19 mouse cellular contexts compared by ENCODE assay signal in genomic region chr1:90210761-90211160, GRCm38 (mm10). TPM values are rescaled to one million over a fixed set of nuclear protein-coding genes. Genes with fewer than 3 reads are reported as not detected.
DNase-seq lines count a peak whose midpoint lies in the region; ATAC-seq and TF ChIP-seq lines count a peak whose summit lies in the region.
"Had no signal": no experiment of that assay in that cellular context is flagged by ENCODE, and none has a peak within 500 bp of the region (broad histone marks: within the 10 kb centered on the region; RNA-seq: fewer than 3 reads in every experiment).

No protein-coding gene starts in this region.

- no peaks in the 10 kb centered on the region for H3K9me3 ChIP-seq in embryonic facial prominence, embryonic 13.5 days
- H3K9me3 ChIP-seq in embryonic facial prominence, embryonic 10.5 days: no peaks in the 10 kb centered on the region
- H3K9me3 ChIP-seq in heart, embryonic 15.5 days (replicated peaks): no peaks in the 10 kb centered on the region
- no peaks in the 10 kb centered on the region for H3K9me3 ChIP-seq in heart, embryonic 10.5 days
- no peaks in the 10 kb centered on the region for H3K9me3 ChIP-seq in forebrain, embryonic 16.5 days (ENCODE audit: control insufficient read depth, low read length)
- H3K9me3 ChIP-seq: embryonic facial prominence, embryonic 12.5 days; limb, embryonic 13.5 days; midbrain, embryonic 15.5 days had no signal

- H3K9ac ChIP-seq in embryonic facial prominence, embryonic 13.5 days: no peak overlapping the region
- H3K9ac ChIP-seq in heart, embryonic 15.5 days: no peak overlapping the region
- no peak overlapping the region for H3K9ac ChIP-seq in forebrain, embryonic 16.5 days (replicated peaks; ENCODE audit: low read depth, low read length)
- H3K9ac ChIP-seq: embryonic facial prominence, embryonic 12.5 days; limb, embryonic 13.5 days; liver, postnatal 0 days; midbrain, embryonic 15.5 days had no signal

- no peak for DNase-seq in embryonic facial prominence, embryonic 10.5 days (ENCODE audit: low spot score)
- no peak for DNase-seq in heart, embryonic 10.5 days (ENCODE audit: low spot score)
- DNase-seq in left cerebral cortex, postnatal 4 days: peak; percentile 75
- no peak for DNase-seq in left cerebral cortex, adult 2 months (ENCODE audit: extremely low spot score in 1 of 2, low spot score in 2 of 2)
- DNase-seq: gastrocnemius, postnatal 10 days; heart, postnatal 14 days; liver, postnatal 0 days; lung, postnatal 36 days; right cerebral cortex, postnatal 4 days; thymus, postnatal 4 days had no signal

- H3K4me1 ChIP-seq in embryonic facial prominence, embryonic 13.5 days: peaks cover 79% of the 10 kb centered on the region
- H3K4me1 ChIP-seq in embryonic facial prominence, embryonic 10.5 days: peaks cover 66% of the 10 kb centered on the region
- peaks cover 36% of the 10 kb centered on the region for H3K4me1 ChIP-seq in heart, embryonic 15.5 days (replicated peaks)
- peaks cover 33% of the 10 kb centered on the region for H3K4me1 ChIP-seq in heart, embryonic 10.5 days
- peaks cover 44% of the 10 kb centered on the region for H3K4me1 ChIP-seq in forebrain, embryonic 16.5 days (replicated peaks; ENCODE audit: control insufficient read depth, insufficient read depth, low read length)

- WGBS in embryonic facial prominence, embryonic 13.5 days: 75% methylated on average over 4 of the region's 4 CpGs
- 93% methylated on average over 4 of the region's 4 CpGs for whole genome bisulfite sequencing in embryonic facial prominence, embryonic 10.5 days
- WGBS in heart, embryonic 15.5 days: 75% methylated on average over 4 of the region's 4 CpGs
- 79% methylated on average over 4 of the region's 4 CpGs for WGBS in heart, embryonic 10.5 days
- WGBS in forebrain, embryonic 16.5 days: 19% methylated on average over 4 of the region's 4 CpGs

- H3K27ac ChIP-seq in embryonic facial prominence, embryonic 13.5 days: no peak overlapping the region
- no peak overlapping the region for H3K27ac ChIP-seq in embryonic facial prominence, embryonic 10.5 days (replicated peaks)
- H3K27ac ChIP-seq in heart, embryonic 15.5 days: no peak overlapping the region
- H3K27ac ChIP-seq in heart, embryonic 10.5 days: no peak overlapping the region
- H3K27ac ChIP-seq in left cerebral cortex, adult 2 months: no peak overlapping the region
- H3K27ac ChIP-seq in forebrain, embryonic 16.5 days (ENCODE audit: low read length): no peak overlapping the region; the same call in 1 of the 2 replicates
- H3K27ac ChIP-seq: embryonic facial prominence, embryonic 12.5 days; limb, embryonic 13.5 days; midbrain, embryonic 15.5 days had no signal

- no peak for TF ChIP-seq CTCF in left cerebral cortex, adult 2 months (IDR thresholded peaks at IDR 0.05)

- H3K4me3 ChIP-seq in embryonic facial prominence, embryonic 13.5 days: no peak overlapping the region
- H3K4me3 ChIP-seq in embryonic facial prominence, embryonic 10.5 days: no peak overlapping the region
- H3K4me3 ChIP-seq in heart, embryonic 15.5 days: no peak overlapping the region
- H3K4me3 ChIP-seq in heart, embryonic 10.5 days: no peak overlapping the region
- H3K4me3 ChIP-seq in left cerebral cortex, adult 2 months: no peak overlapping the region
- peak overlapping the region; percentile 3; the same call in 1 of the 2 replicates for H3K4me3 ChIP-seq in forebrain, embryonic 16.5 days (replicated peaks; ENCODE audit: low read length)
- H3K4me3 ChIP-seq: embryonic facial prominence, embryonic 12.5 days; limb, embryonic 13.5 days; midbrain, embryonic 15.5 days had no signal

- H3K4me2 ChIP-seq in embryonic facial prominence, embryonic 13.5 days: peak overlapping the region; percentile 77
- 0 out of 2 replicates have a peak overlapping the region, but pooled peaks have one; percentile 3 for H3K4me2 ChIP-seq in heart, embryonic 15.5 days
- H3K4me2 ChIP-seq in forebrain, embryonic 16.5 days (ENCODE audit: low read length): peak overlapping the region; percentile 39
- H3K4me2 ChIP-seq: embryonic facial prominence, embryonic 12.5 days; limb, embryonic 13.5 days; midbrain, embryonic 15.5 days had no signal

- intact Hi-C loops in left cerebral cortex, postnatal 4 days (cut with DNase I): no loop called here
- intact Hi-C loops in left cerebral cortex, adult 2 months (cut with DNase I): no loop called here

- no peaks in the 10 kb centered on the region for H3K27me3 ChIP-seq in embryonic facial prominence, embryonic 13.5 days
- H3K27me3 ChIP-seq in embryonic facial prominence, embryonic 10.5 days (replicated peaks; ENCODE audit: low read depth, poor library complexity, severe bottlenecking): no peaks in the 10 kb centered on the region
- H3K27me3 ChIP-seq in heart, embryonic 15.5 days: no peaks in the 10 kb centered on the region
- H3K27me3 ChIP-seq in heart, embryonic 10.5 days (ENCODE audit: insufficient read depth, poor library complexity, severe bottlenecking): no peaks in the 10 kb centered on the region; the same call in 1 of the 2 replicates
- H3K27me3 ChIP-seq in forebrain, embryonic 16.5 days (replicated peaks; ENCODE audit: control insufficient read depth, insufficient read depth, low read length): no peaks in the 10 kb centered on the region
- H3K27me3 ChIP-seq: embryonic facial prominence, embryonic 12.5 days; limb, embryonic 13.5 days; midbrain, embryonic 15.5 days had no signal

- no peak for ATAC-seq in embryonic facial prominence, embryonic 13.5 days (ENCODE audit: insufficient number of reproducible peaks, insufficient read depth, low FRiP score, low TSS enrichment, low read depth)
- no peak for ATAC-seq in heart, embryonic 15.5 days (replicated peaks; ENCODE audit: insufficient number of reproducible peaks, insufficient read depth, low FRiP score, low read depth)
- ATAC-seq in forebrain, embryonic 16.5 days: no peak
- ATAC-seq in megakaryocyte-erythroid progenitor cell, adult 5-6 weeks (replicated peaks; ENCODE audit: low FRiP score, low TSS enrichment, poor library complexity, severe bottlenecking): no peak
- ATAC-seq: activated CD4-positive, CD25-positive, alpha-beta regulatory T cell, adult 4 months; liver, postnatal 0 days; midbrain, embryonic 15.5 days had no signal

- peaks cover 55% of the 10 kb centered on the region for H3K36me3 ChIP-seq in embryonic facial prominence, embryonic 13.5 days
- H3K36me3 ChIP-seq in embryonic facial prominence, embryonic 10.5 days (replicated peaks): peaks cover 71% of the 10 kb centered on the region
- H3K36me3 ChIP-seq in heart, embryonic 15.5 days: peaks cover 7% of the 10 kb centered on the region
- peaks cover 29% of the 10 kb centered on the region for H3K36me3 ChIP-seq in heart, embryonic 10.5 days
- peaks cover 5% of the 10 kb centered on the region; the same call in 1 of the 2 replicates for H3K36me3 ChIP-seq in forebrain, embryonic 16.5 days (ENCODE audit: control insufficient read depth, insufficient read depth)
- H3K36me3 ChIP-seq: midbrain, embryonic 15.5 days had no signal

RNA-seq across cellular contexts. Expression of gene Ackr3, which starts 7.0 kb away (rescaled TPM):
- 48.5 and 60.6 TPM in 2 replicates for polyA plus RNA-seq in embryonic facial prominence, embryonic 13.5 days (2015; fragmentation: Nextera tagmentation; extraction: Ambion mirVana)
- polyA plus RNA-seq in embryonic facial prominence, embryonic 10.5 days (2016; fragmentation: Nextera tagmentation; extraction: Ambion mirVana): 20.0 and 22.4 TPM in 2 replicates
- polyA plus RNA-seq in heart, embryonic 15.5 days (2015; fragmentation: Nextera tagmentation; extraction: Ambion mirVana): 26.9 and 29.0 TPM in 2 replicates
- polyA plus RNA-seq in heart, embryonic 10.5 days (2016; fragmentation: Nextera tagmentation; extraction: Ambion mirVana): 24.7 and 25.5 TPM in 2 replicates
- 1 to 10 TPM; 7.3 to 9.0 TPM for total RNA-seq in left cerebral cortex, postnatal 4 days (2021)
- 1 to 10 TPM; 7.4 to 9.9 TPM for total RNA-seq in left cerebral cortex, adult 2 months (2021)
- 20.3 and 26.1 TPM in 2 replicates for polyA plus RNA-seq in forebrain, embryonic 16.5 days (2015; fragmentation: Nextera tagmentation; extraction: Ambion mirVana)
- not detected in 2 replicates for total RNA-seq in megakaryocyte-erythroid progenitor cell, adult 5-6 weeks (2014; fragmentation: Nextera tagmentation)
- total RNA-seq in megakaryocyte-erythroid progenitor cell, adult 5-6 weeks (2017): not detected in 2 replicates

RNA-seq across cellular contexts. Expression of gene Iqca, which starts 57.6 kb away (rescaled TPM):
- polyA plus RNA-seq in embryonic facial prominence, embryonic 13.5 days (2015; fragmentation: Nextera tagmentation; extraction: Ambion mirVana): 0.32 TPM in 1 of 2 replicates, not detected in the other
- 0.20 TPM in 1 of 2 replicates, not detected in the other for polyA plus RNA-seq in embryonic facial prominence, embryonic 10.5 days (2016; fragmentation: Nextera tagmentation; extraction: Ambion mirVana)
- 0.15 TPM in 1 of 2 replicates, not detected in the other for polyA plus RNA-seq in heart, embryonic 15.5 days (2015; fragmentation: Nextera tagmentation; extraction: Ambion mirVana)
- 0.11 and 0.16 TPM in 2 replicates for polyA plus RNA-seq in heart, embryonic 10.5 days (2016; fragmentation: Nextera tagmentation; extraction: Ambion mirVana)
- under 1 TPM; 0.79 to 0.88 TPM for total RNA-seq in left cerebral cortex, postnatal 4 days (2021)
- total RNA-seq in left cerebral cortex, adult 2 months (2021): under 1 TPM; 0.29 to 0.75 TPM
- polyA plus RNA-seq in forebrain, embryonic 16.5 days (2015; fragmentation: Nextera tagmentation; extraction: Ambion mirVana): 0.45 and 0.67 TPM in 2 replicates
- total RNA-seq in megakaryocyte-erythroid progenitor cell, adult 5-6 weeks (2014; fragmentation: Nextera tagmentation): not detected in 2 replicates
- not detected in 2 replicates for total RNA-seq in megakaryocyte-erythroid progenitor cell, adult 5-6 weeks (2017)
- total RNA-seq: adrenal gland, postnatal 4 days; gastrocnemius, postnatal 10 days had no signal
- polyA plus RNA-seq: activated CD4-positive, CD25-positive, alpha-beta regulatory T cell, adult 4 months had no signal

Comparison
In these comparisons a context has a peak if more than half of its experiments do, and no peak if none do; other contexts are left out.
1. H3K4me2 ChIP-seq: peak in every context shown above with its lines; median percentile 77 in embryonic facial prominence, embryonic 13.5 days; 39 in forebrain, embryonic 16.5 days; 3 in heart, embryonic 15.5 days.